Mouse (Mus musculus): Measurements from ENCODE around the gene Ypel3. TPM values are rescaled to one million over a fixed set of nuclear protein-coding genes. Genes with fewer than 3 reads are reported as not detected.

The Ypel3 gene
- total RNA-seq, 2 experiments from 2014 or later, result 91.4 to 110 TPM

DNA sequence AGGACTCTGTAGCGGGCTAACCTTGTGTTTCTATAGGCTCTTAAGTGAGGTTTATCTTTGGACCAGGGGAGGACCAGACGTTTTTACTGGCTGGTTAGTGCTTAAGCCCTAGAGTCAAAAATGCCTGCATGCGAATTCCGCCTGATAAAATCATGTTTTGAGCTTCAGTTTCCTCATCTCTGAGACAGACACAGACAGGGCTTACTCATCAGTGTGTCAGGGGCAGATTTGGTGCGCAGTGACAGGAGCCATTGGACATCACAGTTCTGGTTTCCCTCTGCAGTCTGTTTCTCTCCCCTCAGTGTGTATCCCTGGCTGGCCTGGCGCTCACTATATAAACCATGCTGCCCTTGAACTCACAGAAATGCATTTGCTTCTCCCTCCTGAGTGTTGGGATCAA, 26.4 kb downstream of the Ypel3 start:
- no peak for DNase-seq
- intact Hi-C loops (cut with DNase I), result loop anchor here (5.0 kb wide), 1 partner anchor 59 kb away; the partner anchor contains the start of genes Hirip3 and Ino80e

DNA sequence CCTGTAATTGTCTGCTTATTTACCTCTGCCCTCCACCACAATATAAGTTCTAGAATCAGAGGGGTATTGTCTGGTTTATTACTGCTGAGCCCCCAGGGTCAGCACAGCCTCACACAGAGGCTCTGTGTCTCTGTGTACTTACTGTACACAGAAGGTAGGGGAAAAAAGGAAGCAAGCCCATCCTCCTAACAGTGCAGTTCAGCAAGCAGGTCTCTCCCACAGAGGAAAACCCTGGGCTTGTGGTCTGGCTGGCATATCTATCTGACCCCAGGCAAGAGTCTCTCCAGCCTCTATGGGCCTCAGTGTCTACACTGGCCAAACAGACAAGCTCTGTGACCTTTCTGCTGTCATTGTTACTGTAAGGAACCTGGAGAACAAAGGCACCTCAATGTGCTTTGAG, 27.0 kb downstream of the Ypel3 start:
- intact Hi-C loops (cut with DNase I), result loop anchor here (5.0 kb wide), 1 partner anchor 59 kb away; the partner anchor contains the start of genes Hirip3 and Ino80e
- DNase-seq, result no peak

DNA sequence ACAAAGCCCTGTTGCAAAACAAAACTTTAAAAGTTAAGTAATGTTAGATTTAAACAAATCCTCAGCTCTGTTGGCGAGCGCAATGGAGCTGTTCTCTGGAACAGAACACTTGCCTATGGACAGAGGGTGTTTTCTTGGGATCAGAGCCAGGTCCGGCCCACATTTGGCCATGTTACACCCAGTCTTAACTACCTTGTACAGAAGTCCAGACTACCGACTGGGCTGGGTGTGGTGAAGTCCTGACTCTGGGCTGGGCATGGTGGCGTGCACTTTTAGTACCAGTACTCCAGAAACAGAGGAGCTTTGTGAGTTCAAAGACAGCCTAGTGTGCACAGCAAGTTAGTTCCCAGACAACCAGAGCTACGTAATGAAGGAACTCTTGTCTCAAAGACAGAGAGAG, 30.2 kb downstream of the Ypel3 start:
- no peak for DNase-seq
- intact Hi-C loops (cut with DNase I), result no loop called here

DNA sequence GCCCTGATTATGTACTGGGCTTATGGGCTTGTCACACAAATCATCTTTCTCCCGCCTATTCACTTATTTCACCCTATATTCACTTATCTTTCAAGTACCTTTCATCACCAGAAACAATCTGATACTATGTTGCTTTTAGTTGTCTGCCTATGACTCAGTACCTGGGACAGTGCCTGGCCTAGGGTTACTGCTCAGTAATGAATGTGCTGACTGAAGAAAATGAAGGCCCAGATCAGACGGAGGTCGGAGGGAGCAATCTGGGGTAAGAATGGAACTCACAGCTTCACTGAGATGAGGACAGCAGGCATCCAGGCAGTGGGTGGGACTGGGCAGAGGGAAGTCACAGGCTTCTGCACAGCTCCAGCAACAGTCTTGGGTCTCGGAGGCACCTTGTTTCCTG, 30.6 kb downstream of the Ypel3 start:
- DNase-seq, result no peak
- intact Hi-C loops (cut with DNase I), result no loop called here

DNA sequence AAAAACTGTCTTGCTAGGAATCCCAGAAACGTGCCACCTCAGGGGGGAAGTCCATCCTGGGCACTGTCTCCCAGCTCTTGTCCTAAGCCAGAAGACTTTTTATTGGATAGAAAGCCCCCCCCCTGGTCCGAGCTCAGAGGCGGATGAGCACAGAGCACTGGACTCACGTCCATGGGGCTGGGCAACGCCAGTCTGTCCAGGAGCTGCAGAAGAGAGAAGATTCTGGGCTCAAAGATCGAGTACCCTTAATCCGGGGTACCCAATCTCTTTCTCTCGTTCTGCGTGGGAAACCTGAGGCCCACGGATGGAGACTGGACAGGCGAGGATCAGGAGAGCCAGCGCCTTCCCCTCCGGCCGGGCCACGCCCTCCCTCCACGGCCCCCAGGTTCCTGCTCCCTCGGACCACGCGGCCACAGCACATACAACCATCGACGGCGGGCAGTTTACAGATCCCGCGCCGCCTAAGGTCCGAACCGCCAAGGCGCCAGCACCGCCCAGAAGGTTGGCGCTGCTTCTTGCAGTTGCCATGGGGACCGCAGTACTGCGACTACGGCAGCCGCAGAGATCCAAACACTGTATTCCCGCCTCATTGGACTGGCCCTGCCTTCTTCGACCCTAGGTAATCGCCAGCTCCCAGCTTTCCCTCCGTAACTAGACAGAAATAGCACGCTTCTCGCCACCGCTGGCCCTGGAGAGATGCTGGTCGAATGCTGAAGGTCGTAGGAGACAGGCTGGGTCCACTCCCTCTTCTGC, 32.1 kb downstream of the Ypel3 start:
- DNase-seq, result peak; percentile 88
- intact Hi-C loops (cut with DNase I), result no loop called here

DNA sequence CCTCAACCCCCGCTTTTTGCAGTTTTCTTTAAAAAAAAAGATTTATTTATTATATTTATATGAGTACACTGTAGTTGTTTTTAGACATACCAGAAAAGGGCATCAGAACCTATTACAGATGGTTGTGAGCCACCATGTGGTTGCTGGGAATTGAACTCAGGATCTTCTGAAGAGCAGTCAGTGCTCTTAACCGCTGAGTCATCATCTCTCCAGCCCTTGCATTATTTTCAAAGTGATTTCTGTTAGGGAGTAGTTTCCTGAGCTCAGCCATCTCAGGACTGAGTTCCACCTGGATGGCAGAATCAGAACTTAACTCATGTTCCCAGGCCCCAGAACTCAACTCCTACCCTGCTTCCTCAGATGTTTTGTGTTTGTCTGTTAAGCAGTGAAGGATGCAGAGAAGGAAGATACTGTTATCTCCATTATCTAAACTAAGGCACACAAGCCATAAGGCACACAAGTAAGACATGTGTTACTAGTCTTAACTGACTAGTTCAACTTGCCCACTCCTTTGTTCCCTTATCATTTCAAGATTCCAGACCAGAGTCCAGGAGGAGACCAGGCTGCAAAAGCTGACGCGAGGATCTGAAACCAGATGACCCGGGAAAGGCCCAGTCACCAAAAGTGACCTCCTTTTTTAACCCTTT, 33.1 kb downstream of the Ypel3 start:
- intact Hi-C loops (cut with DNase I), result no loop called here
- no peak for DNase-seq

DNA sequence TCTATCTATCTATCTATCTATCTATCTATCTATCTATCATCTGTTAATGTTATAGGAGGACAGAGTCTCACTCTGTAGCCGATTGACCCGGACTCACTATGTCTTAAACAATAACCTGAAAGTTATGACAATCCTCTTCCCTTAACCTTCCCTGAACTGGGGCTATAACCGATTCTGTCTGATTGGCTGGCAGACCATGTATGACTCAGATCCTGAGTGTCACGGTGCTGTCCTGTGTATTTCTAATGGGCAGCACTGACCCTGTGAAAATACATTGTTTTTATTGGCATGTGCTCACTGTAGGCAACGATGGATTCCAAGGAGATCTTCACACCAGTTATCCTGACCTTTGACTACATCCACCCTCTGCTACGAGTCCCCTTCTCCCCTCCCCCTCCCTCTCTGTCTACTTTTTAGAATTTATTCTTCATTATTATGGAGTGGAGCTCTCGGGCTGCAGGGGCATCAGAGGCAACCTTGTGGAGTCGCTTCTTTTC, 39.0 kb downstream of the Ypel3 start:
- intact Hi-C loops (cut with DNase I), result no loop called here
- DNase-seq, result no peak

DNA sequence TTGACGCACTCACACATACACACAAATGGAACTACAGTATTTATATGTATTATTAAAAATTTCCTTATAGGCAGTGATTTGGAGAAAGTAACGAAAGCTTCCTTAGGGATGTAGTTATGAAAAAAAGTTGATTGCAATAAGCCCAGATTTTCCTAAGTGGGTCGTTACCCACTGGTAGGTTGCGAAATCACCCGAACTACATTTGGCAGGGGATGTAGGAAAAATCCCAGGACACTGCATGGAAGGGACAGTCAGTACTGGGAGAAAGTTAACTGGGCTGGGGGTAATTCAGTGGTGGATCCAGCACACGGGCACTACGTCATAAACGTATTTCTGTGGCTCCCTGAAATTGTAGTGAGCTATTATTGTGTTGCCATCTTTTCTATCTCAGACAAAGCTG, 39.7 kb downstream of the Ypel3 start:
- intact Hi-C loops (cut with DNase I), result no loop called here

DNA sequence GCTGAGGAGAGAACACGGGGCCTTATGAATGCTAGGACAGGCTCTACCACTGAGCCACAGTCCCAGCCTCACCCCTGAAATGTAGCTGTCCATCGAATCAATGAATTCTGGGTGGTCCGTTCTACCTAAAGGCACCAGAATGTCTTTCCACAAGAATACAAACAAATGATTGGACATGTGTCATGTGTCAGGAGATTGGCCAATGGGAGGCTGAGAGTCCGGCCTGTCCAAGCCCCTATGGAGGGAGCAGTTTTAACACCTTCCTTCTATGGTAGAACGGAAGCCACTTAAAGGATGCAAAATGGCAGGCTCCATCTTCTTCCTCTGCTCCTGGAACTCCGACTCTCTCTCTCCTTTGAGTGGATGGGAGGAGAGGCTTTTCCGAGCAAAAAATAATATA, 40.8 kb downstream of the Ypel3 start:
- intact Hi-C loops (cut with DNase I), result no loop called here
- no peak for DNase-seq

More for the DNA sequence above, 39.7 kb downstream of the Ypel3 start:
- no peak for DNase-seq

DNA sequence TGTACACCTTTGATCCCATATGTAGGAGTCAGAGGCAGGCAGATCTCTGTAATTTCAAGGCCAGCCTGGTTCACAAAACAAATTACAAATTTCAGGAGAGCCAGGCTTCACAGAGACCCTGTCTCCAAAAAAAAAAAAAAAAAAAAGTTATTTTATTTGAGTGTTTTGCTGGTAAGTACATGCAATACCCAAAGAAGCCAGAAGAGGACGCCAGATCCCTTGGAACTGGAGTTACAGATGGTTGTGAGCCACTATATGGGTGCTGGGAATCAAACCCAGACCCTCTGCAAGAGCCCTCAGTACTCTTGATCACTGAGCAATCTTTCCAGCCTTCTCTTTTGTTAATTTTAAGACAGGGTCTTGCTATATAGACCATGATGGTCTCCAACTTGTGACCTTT, 42.1 kb downstream of the Ypel3 start:
- DNase-seq, result no peak
- intact Hi-C loops (cut with DNase I), result no loop called here

DNA sequence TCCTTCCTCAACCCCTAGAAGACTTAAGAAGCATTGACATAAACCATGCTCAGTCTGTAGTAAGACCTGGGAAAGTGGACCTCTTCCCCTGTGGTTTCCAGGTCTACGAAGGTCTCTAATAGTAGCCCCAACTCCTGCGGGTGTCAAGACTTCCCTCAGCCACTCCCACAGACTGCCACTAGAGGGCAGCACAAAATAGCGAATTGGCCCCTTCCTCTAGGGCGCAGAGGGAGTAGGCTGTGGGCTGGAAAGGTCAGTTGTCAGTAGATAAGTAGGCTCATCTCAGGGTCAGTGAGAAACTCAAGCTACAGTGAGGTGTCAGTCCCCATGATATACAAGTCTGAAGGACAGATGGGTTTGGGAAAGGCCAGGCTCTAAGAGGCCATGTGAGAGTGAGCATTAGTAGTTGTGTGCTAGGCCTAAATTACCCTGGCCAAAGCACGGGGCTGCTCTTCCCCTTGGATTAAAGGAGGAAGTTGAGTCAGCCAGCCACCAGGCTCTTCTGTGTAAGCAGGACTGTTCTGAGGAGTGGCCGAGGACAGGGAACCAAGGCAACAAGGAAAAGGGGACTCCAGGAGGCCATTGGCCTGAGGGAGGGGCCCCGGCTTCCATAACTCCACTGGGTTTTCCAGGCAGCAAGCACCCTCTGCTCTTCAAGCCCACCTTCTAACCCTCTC, 45.2 kb downstream of the Ypel3 start:
- DNase-seq, result peak; percentile 86 to 88
- intact Hi-C loops (cut with DNase I), result loop anchor here (2.0 kb wide), 2 partner anchors 141 to 283 kb away; no protein-coding TSS in a partner anchor

DNA sequence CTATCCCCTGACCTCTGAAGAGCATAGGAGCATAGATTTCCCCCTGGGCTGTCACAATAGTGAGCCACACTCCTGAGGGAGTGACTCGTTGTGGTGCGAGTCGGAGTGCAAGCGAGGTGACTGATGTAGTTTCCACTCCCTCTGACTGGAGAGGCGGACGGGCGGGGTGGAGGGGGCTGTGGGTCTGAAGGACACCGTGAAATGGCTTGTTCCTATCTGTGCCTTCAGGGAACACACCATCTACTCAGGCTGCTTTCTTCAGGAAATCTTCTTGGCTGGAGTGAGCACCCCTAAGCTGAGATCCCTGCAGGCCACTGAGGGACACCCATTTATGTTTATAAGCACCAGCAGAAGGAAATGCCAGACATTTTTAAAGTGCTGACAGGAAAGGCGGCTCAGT, 46.0 kb downstream of the Ypel3 start:
- peak; percentile 25 to 29 for DNase-seq
- intact Hi-C loops (cut with DNase I), result loop anchor here (2.0 kb wide), 2 partner anchors 140 to 282 kb away; no protein-coding TSS in a partner anchor

DNA sequence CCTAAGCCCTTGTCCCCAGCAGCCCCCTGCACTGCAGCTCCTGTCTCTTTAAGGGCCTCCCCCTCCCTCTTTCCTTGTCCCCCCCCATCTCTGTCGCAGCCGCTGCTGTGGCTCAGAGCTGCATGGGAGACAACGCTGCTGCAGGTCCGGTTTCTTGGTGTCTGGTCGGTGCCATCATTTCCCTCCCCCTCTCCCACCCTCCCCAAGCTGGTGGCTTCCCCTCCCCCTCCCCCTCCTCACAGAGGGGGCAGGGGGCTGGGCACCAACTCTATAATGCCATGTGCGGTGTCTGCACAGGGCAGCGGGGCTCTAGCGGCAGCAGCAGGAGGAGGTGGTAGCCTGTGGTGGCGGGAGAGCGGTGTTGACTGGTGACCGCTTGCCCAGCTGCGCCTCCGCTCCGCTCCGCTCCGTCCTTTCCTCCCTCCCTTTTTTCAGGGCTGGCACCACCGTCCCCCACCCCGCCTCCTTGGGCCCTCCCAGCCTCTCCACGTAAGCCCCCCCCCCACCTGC, 46.5 kb downstream of the Ypel3 start:
- no peak for DNase-seq
- intact Hi-C loops (cut with DNase I), result loop anchor here (2.0 kb wide), 2 partner anchors 140 to 282 kb away; no protein-coding TSS in a partner anchor

DNA sequence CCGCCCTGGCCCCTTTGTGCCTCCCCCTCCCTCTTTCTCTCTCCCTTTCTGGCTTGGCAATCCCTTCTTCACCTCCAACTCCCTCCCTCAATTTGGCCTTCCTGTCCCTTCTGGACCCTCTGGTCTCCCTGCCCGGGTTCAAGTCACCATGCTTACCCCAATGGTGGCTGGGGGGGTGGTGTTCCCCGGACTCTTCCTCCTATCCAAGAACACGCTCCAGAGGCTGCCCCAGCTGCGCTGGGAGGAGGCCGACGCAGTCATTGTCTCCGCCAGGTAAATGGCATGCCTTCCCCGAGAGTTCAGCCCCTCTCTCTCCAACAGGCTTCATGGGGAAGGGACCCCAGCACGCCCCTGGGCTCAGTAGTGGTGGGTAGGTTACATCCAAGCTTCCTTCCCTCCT, 47.2 kb downstream of the Ypel3 start:
- no peak for DNase-seq
- intact Hi-C loops (cut with DNase I), result loop anchor here (2.0 kb wide), 2 partner anchors 139 to 281 kb away; no protein-coding TSS in a partner anchor

DNA sequence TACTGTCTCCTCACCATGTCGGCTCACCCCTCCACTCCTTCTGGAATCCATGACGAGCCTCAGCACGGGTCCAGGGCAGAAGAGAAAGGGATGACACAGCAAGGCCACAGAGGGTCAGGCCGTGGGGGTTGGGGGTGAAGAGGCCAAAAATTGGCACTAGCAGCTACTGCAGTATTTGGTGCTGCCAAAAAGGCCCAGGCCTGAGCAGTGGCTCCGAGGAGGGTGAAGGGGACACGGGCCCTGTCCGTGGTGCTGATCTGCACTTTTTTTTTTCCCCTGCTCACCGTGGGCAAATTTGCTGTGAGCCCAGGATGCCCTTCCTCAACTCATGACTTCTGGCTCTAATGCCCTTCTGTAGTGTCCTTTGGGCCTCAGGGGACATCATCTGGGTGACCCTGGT, 48.6 kb downstream of the Ypel3 start:
- intact Hi-C loops (cut with DNase I), result no loop called here
- no peak for DNase-seq

DNA sequence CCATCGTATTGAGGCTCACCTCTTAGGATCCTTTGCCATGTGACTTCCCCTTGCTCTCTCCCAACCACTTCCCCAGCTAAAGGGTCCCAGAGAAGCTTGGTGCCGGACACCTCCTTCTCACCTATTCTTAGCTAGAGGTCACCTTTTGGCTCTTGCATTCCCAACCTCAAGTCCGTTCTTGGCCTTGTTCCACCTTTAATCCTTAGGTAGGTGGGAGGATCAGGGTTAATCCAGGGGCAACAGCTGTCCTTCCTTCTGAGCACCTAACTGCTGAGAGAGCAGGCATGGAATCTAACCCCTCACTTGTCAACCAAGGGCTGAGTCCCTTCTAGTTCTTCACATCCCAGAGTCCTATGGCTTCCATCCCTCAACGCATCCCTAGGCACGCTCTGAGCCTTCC, 49.2 kb downstream of the Ypel3 start:
- intact Hi-C loops (cut with DNase I), result no loop called here
- no peak for DNase-seq

Other genes starting within 250 kb of the Ypel3 start
- gene Eif3c, start 210.5 kb upstream of the Ypel3 start, total RNA-seq (2021), result 100 to 1,000 TPM; 156 to 157 TPM
- gene Apobr, start 192.0 kb upstream of the Ypel3 start, total RNA-seq (2021), result under 1 TPM; 0.41 to 0.53 TPM
- 10 to 100 TPM; 14.8 to 16.3 TPM for gene Cln3, start 191.1 kb upstream of the Ypel3 start, total RNA-seq (2021)
- gene Il27, start 182.0 kb upstream of the Ypel3 start, total RNA-seq (2021), result not detected
- 1 to 10 TPM; 7.2 to 9.9 TPM for gene Nupr1, start 146.1 kb upstream of the Ypel3 start, total RNA-seq (2021)
- 10 to 100 TPM; 21.8 to 25.2 TPM for gene Sgf29, start 127.6 kb upstream of the Ypel3 start, total RNA-seq (2021)
- 10 to 100 TPM; 30.3 to 43.0 TPM for gene Sult1a1, start 100.5 kb upstream of the Ypel3 start, total RNA-seq (2021)
- 10 to 100 TPM; 47.0 to 60.8 TPM for gene Bola2, start 81.6 kb upstream of the Ypel3 start, total RNA-seq (2021)
- 1 to 10 TPM; 4.4 to 5.9 TPM for gene Slx1b, start 81.2 kb upstream of the Ypel3 start, total RNA-seq (2021)
- gene Coro1a, start 69.2 kb upstream of the Ypel3 start, total RNA-seq (2021), result 1 to 10 TPM; 7.8 to 9.9 TPM
- 10 to 100 TPM; 61.0 to 62.2 TPM for gene Mapk3, start 17.4 kb upstream of the Ypel3 start, total RNA-seq (2021)
- gene Gdpd3, start 10.6 kb upstream of the Ypel3 start, total RNA-seq (2021), result 1 to 10 TPM; 1.6 TPM
- under 1 TPM; 0.24 to 0.44 TPM for gene Tbx6, start 4.5 kb downstream of the Ypel3 start, total RNA-seq (2021)
- gene Ppp4c, start 15.5 kb downstream of the Ypel3 start, total RNA-seq (2021), result 10 to 100 TPM; 36.1 to 36.5 TPM
- 1 to 10 TPM; 8.2 to 9.7 TPM for gene Fam57b, start 20.7 kb downstream of the Ypel3 start, total RNA-seq (2021)
- not detected for gene 4930451I11Rik, start 54.7 kb downstream of the Ypel3 start, total RNA-seq (2021)
- not detected for gene Doc2a, start 70.5 kb downstream of the Ypel3 start, total RNA-seq (2021)
- gene Hirip3, start 85.0 kb downstream of the Ypel3 start, total RNA-seq (2021), result 1 to 10 TPM; 6.1 to 6.6 TPM
- gene Ino80e, start 85.4 kb downstream of the Ypel3 start, total RNA-seq (2021), result 10 to 100 TPM; 21.2 to 21.8 TPM
- gene Taok2, start 107.7 kb downstream of the Ypel3 start, total RNA-seq (2021), result 10 to 100 TPM; 39.5 to 43.2 TPM
- 10 to 100 TPM in 1 of 2 experiments, 1 to 10 TPM in 1; 9.5 to 11.5 TPM for gene Tmem219, start 146.0 kb downstream of the Ypel3 start, total RNA-seq (2021)
- 1 to 10 TPM; 5.4 to 7.4 TPM for gene Kctd13, start 151.9 kb downstream of the Ypel3 start, total RNA-seq (2021)
- gene Asphd1, start 172.6 kb downstream of the Ypel3 start, total RNA-seq (2021), result not detected
- 1 to 10 TPM; 6.4 to 10.0 TPM for gene Sez6l2, start 173.6 kb downstream of the Ypel3 start, total RNA-seq (2021)
- 10 to 100 TPM; 52.2 to 55.4 TPM for gene Cdipt, start 199.0 kb downstream of the Ypel3 start, total RNA-seq (2021)
- under 1 TPM; 0.31 to 0.65 TPM for gene Cdiptos, start 199.1 kb downstream of the Ypel3 start, total RNA-seq (2021)
- gene Mvp, start 237.7 kb downstream of the Ypel3 start, total RNA-seq (2021), result 10 to 100 TPM; 53.5 to 57.7 TPM
- gene Pagr1b, start 239.5 kb downstream of the Ypel3 start, total RNA-seq (2021), result not detected
- 10 to 100 TPM in 1 of 2 experiments, not detected in 1; 11.8 TPM for gene Pagr1a, start 240.4 kb downstream of the Ypel3 start, total RNA-seq (2021)
- 10 to 100 TPM; 25.2 to 28.6 TPM for gene Gm42742, start 244.1 kb downstream of the Ypel3 start, total RNA-seq (2021)
- 1 to 10 TPM in 1 of 2 experiments, under 1 TPM in 1; 0.57 to 1.2 TPM for gene Prrt2, start 244.3 kb downstream of the Ypel3 start, total RNA-seq (2021)